Comparison of ENCODE assay signal across 15 mouse cellular contexts in the genomic region with DNA sequence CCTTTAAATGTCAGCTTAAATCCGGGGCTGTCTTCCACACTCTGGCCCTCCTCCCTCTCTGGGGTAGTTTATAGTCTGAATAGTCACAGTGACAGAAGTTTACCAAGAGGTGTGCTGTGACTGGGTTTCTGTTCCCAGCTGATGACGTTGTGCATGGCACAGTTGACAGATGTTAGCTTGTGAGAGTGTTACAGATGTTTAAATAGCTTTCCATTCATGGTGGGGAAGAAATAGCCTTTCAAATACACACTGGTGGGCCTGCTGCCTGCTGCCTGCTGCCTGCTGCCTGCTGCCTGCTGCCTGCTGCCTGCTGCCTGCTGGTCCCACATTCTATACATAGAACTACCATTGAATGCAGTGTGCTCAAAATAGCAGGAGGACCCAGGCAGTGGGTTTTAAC.
DNase-seq lines count a peak whose midpoint lies in the region; ATAC-seq and TF ChIP-seq lines count a peak whose summit lies in the region.
"Had no signal": no experiment of that assay in that cellular context is flagged by ENCODE, and none has a peak within 500 bp of the region (broad histone marks: within the 10 kb centered on the region; RNA-seq: fewer than 3 reads in every experiment).

No protein-coding gene starts in this region.

- H3K27me3 ChIP-seq in hindbrain, embryonic 16.5 days (replicated peaks; ENCODE audit: control insufficient read depth, insufficient read depth, low read length), result no peaks in the 10 kb centered on the region
- H3K27me3 ChIP-seq in hindbrain, embryonic 13.5 days, result no peaks in the 10 kb centered on the region
- no peaks in the 10 kb centered on the region for H3K27me3 ChIP-seq in limb, embryonic 14.5 days (ENCODE audit: control insufficient read depth, insufficient read depth, low read length)
- H3K27me3 ChIP-seq: hindbrain, embryonic 15.5 days; liver, embryonic 15.5 days; stomach, embryonic 15.5 days had no signal

- no peak overlapping the region for H3K4me3 ChIP-seq in hindbrain, embryonic 16.5 days (ENCODE audit: low read length)
- H3K4me3 ChIP-seq in hindbrain, embryonic 13.5 days, result no peak overlapping the region
- no peak overlapping the region for H3K4me3 ChIP-seq in limb, embryonic 14.5 days (replicated peaks; ENCODE audit: low read length)
- H3K4me3 ChIP-seq: hindbrain, embryonic 15.5 days; liver, embryonic 15.5 days; stomach, embryonic 15.5 days had no signal

- no peak for TF ChIP-seq CTCF in brain, embryonic 14.5 days (IDR thresholded peaks at IDR 0.05; ENCODE audit: borderline replicate concordance, extremely low read depth, insufficient read depth, insufficient read length)

- no peak overlapping the region for H3K9ac ChIP-seq in hindbrain, embryonic 16.5 days (ENCODE audit: low read depth, low read length)
- H3K9ac ChIP-seq in hindbrain, embryonic 13.5 days, result no peak overlapping the region
- H3K9ac ChIP-seq in limb, embryonic 14.5 days (ENCODE audit: low read depth, low read length, severe bottlenecking), result no peak overlapping the region
- H3K9ac ChIP-seq: hindbrain, embryonic 15.5 days; liver, embryonic 15.5 days; stomach, embryonic 15.5 days had no signal

- 8% methylated on average over 2 of the region's 2 CpGs for WGBS in hindbrain, embryonic 16.5 days
- 17% methylated on average over 2 of the region's 2 CpGs for WGBS in hindbrain, embryonic 13.5 days
- WGBS in limb, embryonic 14.5 days, result 9% methylated on average over 2 of the region's 2 CpGs

- H3K4me1 ChIP-seq in hindbrain, embryonic 16.5 days (ENCODE audit: control insufficient read depth, insufficient read depth, low read depth, low read length), result no peaks in the 10 kb centered on the region
- peaks cover 9% of the 10 kb centered on the region for H3K4me1 ChIP-seq in hindbrain, embryonic 13.5 days (replicated peaks)
- 0 out of 2 replicates have a peak, but pooled peaks cover 4% of the 10 kb centered on the region for H3K4me1 ChIP-seq in limb, embryonic 14.5 days (ENCODE audit: control insufficient read depth, insufficient read depth, low read length)
- H3K4me1 ChIP-seq: liver, embryonic 15.5 days; stomach, embryonic 15.5 days had no signal

- no peak for TF ChIP-seq POLR2A in brain, embryonic 14.5 days (IDR thresholded peaks at IDR 0.05; ENCODE audit: borderline replicate concordance, extremely low read depth, insufficient read depth, insufficient read length, poor library complexity, severe bottlenecking)
- TF ChIP-seq POLR2A in limb, embryonic 14.5 days (IDR thresholded peaks at IDR 0.05; ENCODE audit: borderline replicate concordance, extremely low read depth, insufficient read depth, insufficient read length), result no peak

- DNase-seq in frontal cortex, postnatal 14 days (ENCODE audit: low spot score in 2 of 2), result no peak
- peak; percentile 37 for DNase-seq in brain, embryonic 14.5 days (ENCODE audit: low read depth)
- no peak for DNase-seq in limb, embryonic 14.5 days (ENCODE audit: low spot score)
- no peak for DNase-seq in kidney, postnatal 10 days
- DNase-seq in natural killer cell, adult 2 months (ENCODE audit: low spot score in 2 of 2), result no peak
- DNase-seq: adrenal gland, postnatal 14 days; kidney, adult 2 months; thymus, postnatal 36 days had no signal

- H3K27ac ChIP-seq in hindbrain, embryonic 16.5 days (ENCODE audit: low read depth, low read length), result no peak overlapping the region
- H3K27ac ChIP-seq in hindbrain, embryonic 13.5 days, result no peak overlapping the region
- no peak overlapping the region for H3K27ac ChIP-seq in limb, embryonic 14.5 days (replicated peaks; ENCODE audit: low read depth, low read length)
- H3K27ac ChIP-seq: hindbrain, embryonic 15.5 days; liver, embryonic 15.5 days; stomach, embryonic 15.5 days had no signal

- peak; percentile 82 for ATAC-seq in frontal cortex, adult (ENCODE audit: low TSS enrichment)
- peak; percentile 61; the same call in 1 of the 2 replicates for ATAC-seq in hindbrain, embryonic 16.5 days
- no peak for ATAC-seq in hindbrain, embryonic 13.5 days (ENCODE audit: low FRiP score)
- ATAC-seq in limb, embryonic 14.5 days (ENCODE audit: low FRiP score, low read depth), result peak; percentile 53; the same call in 1 of the 2 replicates

- H3K9me3 ChIP-seq in hindbrain, embryonic 16.5 days (ENCODE audit: control insufficient read depth, low read length), result no peaks in the 10 kb centered on the region
- no peaks in the 10 kb centered on the region for H3K9me3 ChIP-seq in hindbrain, embryonic 13.5 days
- no peaks in the 10 kb centered on the region for H3K9me3 ChIP-seq in limb, embryonic 14.5 days (ENCODE audit: control insufficient read depth, low read length)
- H3K9me3 ChIP-seq: hindbrain, embryonic 15.5 days; liver, embryonic 15.5 days; stomach, embryonic 15.5 days had no signal

- no peaks in the 10 kb centered on the region for H3K36me3 ChIP-seq in hindbrain, embryonic 16.5 days (ENCODE audit: control insufficient read depth, insufficient read depth, low read length)
- no peaks in the 10 kb centered on the region for H3K36me3 ChIP-seq in hindbrain, embryonic 13.5 days
- H3K36me3 ChIP-seq in limb, embryonic 14.5 days (ENCODE audit: control insufficient read depth, insufficient read depth, low read length), result no peaks in the 10 kb centered on the region
- H3K36me3 ChIP-seq: G1E; hindbrain, embryonic 15.5 days; liver, embryonic 15.5 days; stomach, embryonic 15.5 days had no signal

- no peak overlapping the region for H3K4me2 ChIP-seq in hindbrain, embryonic 16.5 days (ENCODE audit: low read length)
- no peak overlapping the region for H3K4me2 ChIP-seq in hindbrain, embryonic 13.5 days
- H3K4me2 ChIP-seq in limb, embryonic 14.5 days (replicated peaks; ENCODE audit: low read depth, low read length, severe bottlenecking), result no peak overlapping the region
- H3K4me2 ChIP-seq: hindbrain, embryonic 15.5 days; liver, embryonic 15.5 days; stomach, embryonic 15.5 days had no signal
